Mouse (Mus musculus): ENCODE measurements around the gene Fbf1.
"Not testable (repeated sequence)": the region's sequence is repeated elsewhere in the genome, so short reads cannot be mapped to it uniquely, and the experiment has no call there.

The Fbf1 gene

DNA sequence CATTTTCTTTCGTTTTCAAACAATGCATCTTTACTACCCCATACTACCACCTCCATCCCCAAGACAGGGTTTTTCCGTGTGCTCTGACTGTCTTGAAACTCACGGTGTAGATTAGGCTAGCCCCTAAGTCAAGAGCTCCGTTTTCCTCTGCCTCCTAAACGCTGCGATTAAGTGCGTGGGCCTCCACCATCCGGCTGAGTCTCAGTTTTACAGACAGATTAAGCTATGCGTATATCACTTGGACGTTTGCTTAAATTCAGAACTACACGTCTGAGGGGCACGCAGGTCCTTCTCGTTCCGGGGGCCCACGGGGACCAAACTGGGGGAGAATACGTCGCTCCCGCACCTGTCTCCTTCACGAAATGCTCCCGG, 29.9 kb downstream of the Fbf1 start:
- no peak for DNase-seq (ENCODE audit: extremely low read depth, low read depth, low spot score)

- DNase-seq (ENCODE audit: extremely low read depth, low read depth, low spot score), result no peak
Measured at GRCm38 (mm10) chr11:116134171-116134570, 33.8 kb downstream of the Fbf1 start.

DNA sequence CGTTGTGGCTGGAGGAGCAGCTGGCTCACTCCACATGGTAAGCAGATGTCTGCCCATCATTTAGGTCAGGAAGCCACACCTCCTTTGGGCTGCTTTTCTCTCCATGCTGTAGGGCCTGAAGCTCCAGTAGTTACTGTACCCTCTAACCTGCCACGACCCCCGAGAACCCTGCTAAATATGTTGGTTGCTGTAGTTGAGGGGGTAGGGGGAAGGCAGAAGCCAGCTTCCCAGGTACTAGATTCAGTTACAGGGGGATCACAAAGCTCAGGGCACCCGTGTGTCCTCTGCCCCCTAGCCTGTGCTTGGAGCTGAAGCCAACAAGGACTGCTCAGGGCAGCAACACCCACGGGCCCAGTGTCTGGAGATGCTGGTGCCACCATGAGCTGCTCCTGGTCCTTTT, 34.5 kb downstream of the Fbf1 start:
- no peak for DNase-seq (ENCODE audit: extremely low read depth, low read depth, low spot score)

DNA sequence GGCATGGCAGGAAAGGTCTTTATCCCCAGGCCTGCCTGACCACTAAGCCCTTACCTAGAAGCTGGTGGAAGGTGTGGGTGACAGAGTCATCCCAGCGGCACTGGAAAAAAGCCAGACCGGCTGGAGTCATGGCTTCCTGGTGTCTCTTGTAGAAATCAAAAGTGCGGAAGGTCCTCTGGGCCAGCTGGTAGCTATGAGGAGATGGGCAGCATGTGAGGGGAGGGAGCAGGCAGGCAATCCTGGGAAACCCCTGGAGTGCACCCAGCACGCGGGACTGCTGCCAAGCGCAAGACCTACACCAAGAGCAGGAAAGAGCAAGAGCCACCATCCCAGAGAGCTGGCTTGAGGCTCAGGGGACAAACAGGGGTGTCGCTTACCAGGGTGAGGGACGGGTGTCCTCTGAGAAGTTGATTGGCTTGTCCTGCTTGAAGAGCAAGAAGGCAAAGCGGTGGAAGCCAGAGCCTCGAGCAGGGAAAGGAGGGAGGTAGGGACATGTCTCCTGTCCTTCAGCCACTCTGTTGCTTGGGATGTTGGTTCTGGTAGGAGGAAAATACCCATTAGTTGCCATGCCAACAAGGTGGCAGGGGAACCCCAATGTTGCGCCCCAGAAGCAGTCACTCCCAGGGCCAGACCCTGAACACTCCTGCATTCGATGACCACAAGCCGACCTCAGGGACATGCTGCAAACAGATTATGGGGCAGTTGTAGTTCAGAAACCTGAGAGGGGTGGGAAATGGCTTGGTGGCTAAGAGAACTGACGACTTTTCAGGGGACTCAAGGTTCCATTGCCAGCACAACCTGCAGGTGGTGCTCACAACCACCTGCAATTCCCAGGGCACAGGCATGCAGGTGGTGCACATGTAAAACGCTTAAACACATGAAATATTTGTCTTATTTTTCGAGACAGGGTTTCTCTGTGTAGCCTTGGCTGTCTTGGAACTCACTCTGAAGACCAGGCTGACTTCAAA, 35.3 kb downstream of the Fbf1 start:
- no peak for DNase-seq (ENCODE audit: extremely low read depth, low read depth, low spot score)

DNA sequence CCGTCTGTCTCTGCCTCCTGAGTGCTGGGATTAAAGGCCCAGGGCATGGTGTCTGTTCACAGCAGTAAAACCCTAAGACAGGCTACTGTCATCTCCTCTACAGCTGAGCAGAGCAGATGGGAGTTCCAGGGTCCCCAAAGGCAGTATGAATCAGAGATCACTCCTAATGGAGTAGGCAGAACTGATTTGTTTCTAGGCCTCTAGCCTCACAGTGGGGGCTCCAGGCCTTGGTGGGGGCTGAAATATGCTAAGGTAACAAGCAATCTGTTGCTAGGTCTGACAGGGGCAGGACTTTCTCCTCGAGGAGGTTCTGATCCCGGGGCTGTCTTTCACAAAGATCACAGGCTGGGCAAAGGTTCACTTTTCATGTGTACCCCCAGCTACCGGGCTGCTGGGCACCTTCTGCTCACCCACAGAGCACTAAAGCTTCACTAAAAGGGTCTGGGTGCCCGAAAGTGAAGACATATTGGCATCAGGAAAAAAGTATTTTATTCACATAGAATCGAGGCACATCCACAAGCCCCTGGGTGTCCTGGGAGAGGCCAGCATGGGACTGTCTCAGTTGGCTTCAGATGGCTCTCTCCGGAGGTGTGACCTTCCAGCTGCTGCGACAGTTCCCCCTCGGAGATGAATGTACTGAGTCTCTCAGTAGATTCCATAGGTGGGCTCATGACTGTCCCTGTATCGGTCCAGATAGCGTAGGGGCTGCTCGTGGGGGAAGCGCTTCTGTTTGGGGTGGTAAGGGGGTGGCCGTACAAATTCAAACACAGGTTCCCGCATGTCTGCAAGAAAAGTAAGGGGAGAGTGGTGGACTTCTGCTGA, 36.4 kb downstream of the Fbf1 start:
- DNase-seq (ENCODE audit: extremely low read depth, low read depth, low spot score), result no peak

- DNase-seq (ENCODE audit: extremely low read depth, low read depth, low spot score), result no peak
Measured at GRCm38 (mm10) chr11:116130488-116131205, 37.3 kb downstream of the Fbf1 start, which contains the start of gene Trim65. Trim65 (minus strand) TSS chr11:116131128.

DNA sequence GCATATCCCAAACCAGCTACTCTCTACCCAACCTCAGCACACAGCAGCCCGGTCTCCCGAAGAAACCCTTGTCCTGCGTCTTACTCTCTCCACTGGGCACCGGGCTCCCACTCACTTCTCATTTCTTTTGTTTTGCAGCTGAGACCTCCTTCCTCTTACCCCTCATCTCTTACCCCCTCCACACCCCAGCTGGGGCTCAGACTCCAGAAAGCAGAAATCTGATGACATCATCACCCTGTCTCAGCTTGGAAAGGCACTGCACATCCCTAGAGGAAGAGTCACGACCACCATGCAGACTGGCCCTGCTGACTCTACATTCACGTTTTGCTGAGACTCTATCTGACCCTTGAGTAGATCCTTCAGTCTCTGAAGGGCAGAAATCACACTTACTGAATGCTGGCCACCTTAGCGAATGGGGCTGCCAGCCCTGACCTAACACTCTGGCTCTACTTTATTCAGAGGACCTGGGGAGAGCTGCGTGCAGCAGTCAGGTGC, 37.9 kb downstream of the Fbf1 start:
- no peak for DNase-seq (ENCODE audit: extremely low read depth, low read depth, low spot score)

- DNase-seq (ENCODE audit: extremely low read depth, low read depth, low spot score), result no peak
Measured at GRCm38 (mm10) chr11:116129091-116129790, 38.7 kb downstream of the Fbf1 start.

GRCm38 (mm10) chr11:116127986-116128385, 40.0 kb downstream of the Fbf1 start:
- DNase-seq (ENCODE audit: extremely low read depth, low read depth, low spot score), result no peak

DNA sequence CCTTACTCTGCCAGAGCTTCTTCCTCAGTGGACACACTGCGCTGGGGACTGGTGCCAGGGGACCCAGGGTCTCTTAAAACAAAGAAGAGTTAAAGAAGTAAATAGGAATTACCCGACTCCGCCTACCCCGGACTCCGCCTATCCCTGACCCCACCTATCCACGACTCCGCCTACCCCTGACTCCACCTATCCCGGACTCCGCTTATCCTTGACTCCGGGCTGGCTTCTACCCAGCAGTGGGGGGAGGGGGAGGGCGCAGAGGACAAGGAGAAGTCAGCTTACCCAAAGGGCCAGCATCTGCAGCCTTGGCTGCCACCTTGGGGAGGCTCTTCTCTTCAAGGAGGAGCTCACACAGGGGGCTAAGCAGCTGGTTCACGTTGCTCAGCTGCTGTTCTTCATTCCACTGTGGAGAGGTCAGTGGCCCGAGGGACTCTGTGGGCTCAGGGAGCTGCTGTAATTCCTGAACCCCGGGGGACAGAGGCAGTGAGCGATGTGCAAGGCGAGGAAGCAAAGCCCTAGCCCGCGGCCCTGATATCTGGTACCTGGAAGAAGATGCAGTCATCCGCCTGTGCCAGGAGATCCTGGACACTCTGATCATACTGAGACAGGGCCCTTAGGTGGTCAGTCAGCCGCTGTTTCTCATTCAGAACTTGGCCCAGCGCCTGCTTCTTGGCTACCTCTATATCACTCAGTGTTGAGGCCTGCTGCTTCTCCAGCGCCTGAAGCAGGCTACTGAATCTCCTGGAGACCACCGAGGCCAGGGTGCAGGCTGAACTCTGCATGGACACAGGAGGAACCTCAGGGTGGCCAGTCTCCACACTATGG, 40.6 kb downstream of the Fbf1 start, which contains the start of gene Trim47:
Gene Trim47 (minus strand): TSS at position 55 of the 825 bp plus-strand sequence.
- no peak for DNase-seq (ENCODE audit: extremely low read depth, low read depth, low spot score)

DNA sequence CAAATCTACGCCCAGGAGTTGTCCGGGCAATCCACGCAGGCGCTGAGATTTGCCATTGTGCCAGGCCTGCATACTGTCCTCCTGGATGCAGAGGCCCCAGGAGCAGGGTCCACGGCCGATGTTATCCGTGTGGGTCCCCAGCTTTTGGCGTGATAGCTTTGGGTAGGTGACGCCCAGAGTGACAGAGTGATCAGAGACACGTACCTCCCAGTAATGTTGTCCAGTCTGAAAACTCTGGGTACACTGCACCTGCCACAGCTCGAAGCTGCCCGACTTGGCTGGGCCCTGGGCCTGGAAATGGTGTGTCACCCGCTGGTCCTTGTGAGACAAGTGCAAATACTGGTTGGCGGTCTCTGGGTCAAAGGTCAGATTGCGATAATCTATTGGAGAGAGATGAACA, 41.7 kb downstream of the Fbf1 start:
- no peak for DNase-seq (ENCODE audit: extremely low read depth, low read depth, low spot score)

GRCm38 (mm10) chr11:116121731-116122245, 46.2 kb downstream of the Fbf1 start:
- DNase-seq (ENCODE audit: extremely low read depth, low read depth, low spot score), result not testable (repeated sequence)

DNA sequence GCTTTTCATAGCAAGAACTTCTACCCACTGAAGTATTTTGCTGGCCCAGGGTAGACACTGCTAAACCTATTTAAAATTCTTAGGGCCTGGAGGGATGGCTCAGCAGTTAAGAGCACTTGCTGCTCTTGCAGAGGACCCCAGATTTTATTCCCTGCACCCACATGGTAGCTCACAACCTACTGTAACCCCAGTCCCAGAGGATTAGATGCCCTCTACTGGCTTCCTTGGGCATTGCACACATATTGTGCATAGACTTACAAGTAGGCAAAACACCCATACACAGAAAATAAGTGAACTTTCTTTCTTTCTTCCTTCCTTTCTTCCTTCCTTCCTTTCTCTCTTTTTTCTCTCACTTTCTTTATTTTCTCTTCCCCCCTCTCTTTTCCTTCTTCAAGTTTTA, 50.1 kb downstream of the Fbf1 start:
- no peak for DNase-seq (ENCODE audit: extremely low read depth, low read depth, low spot score)

DNA sequence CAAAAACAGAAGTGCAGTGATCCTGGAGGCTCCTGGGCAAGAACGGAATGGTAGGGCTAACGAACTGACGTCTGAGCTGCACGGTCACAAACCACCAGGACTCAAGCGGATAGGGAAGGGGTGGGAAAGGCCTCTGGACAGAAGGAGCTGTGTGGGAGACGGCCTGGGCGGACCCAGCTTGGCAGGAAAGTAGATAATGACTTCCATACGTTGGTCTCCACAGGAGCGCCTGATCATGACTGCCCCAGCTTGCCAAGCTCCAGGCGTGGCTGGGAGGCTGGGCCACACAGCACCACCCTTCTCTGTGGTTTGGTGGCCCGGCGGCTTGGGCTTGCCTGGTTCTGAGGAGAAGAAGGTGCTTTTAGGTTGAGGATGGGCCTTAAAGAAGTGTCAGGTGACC, 50.7 kb downstream of the Fbf1 start:
- no peak for DNase-seq (ENCODE audit: extremely low read depth, low read depth, low spot score)

GRCm38 (mm10) chr11:116111611-116112203, 56.3 kb downstream of the Fbf1 start:
- DNase-seq (ENCODE audit: extremely low read depth, low read depth, low spot score), result no peak

DNA sequence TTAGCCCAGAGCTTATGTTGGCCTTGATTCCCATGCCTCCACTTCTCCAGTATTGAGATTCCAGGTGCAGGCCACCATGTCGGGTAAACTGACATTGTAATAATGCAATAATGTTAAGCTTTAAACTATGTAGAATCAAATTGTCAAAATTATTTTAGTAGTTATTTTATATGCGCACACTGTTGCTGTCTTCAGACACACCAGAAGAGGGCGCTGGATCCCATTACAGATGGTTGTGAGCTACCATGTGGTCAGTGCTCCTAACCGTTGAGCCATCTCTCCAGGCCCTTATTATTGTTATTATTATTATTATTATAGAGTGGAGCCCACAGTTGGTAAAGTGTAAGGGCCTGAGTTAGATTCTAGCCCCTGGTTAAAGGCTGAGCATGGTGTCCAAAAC, 56.9 kb downstream of the Fbf1 start:
- no peak for DNase-seq (ENCODE audit: extremely low read depth, low read depth, low spot score)

GRCm38 (mm10) chr11:116110540-116110939, 57.4 kb downstream of the Fbf1 start:
- DNase-seq (ENCODE audit: extremely low read depth, low read depth, low spot score), result no peak

GRCm38 (mm10) chr11:116110131-116110530, 57.8 kb downstream of the Fbf1 start:
- DNase-seq (ENCODE audit: extremely low read depth, low read depth, low spot score), result no peak
